Mouse (Mus musculus) hematopoietic multipotent progenitor cell, adult 10-12 weeks (in vitro differentiated cells): Measurements from ENCODE around the gene Gm20855. TPM values are rescaled to one million over a fixed set of nuclear protein-coding genes. Genes with fewer than 3 reads are reported as not detected.

Experiments used
- polyA plus RNA-seq: library from polyadenylated mRNA; stranded (reverse); fragments of >175 nt; gene quantifications from 2 replicates; pipeline ENCODE4 v1.2.3, GENCODE M21; 2012; ENCODE audit warnings: low replicate concordance

The Gm20855 gene
- polyA plus RNA-seq, result not detected in 2 replicates

GRCm38 (mm10) chrY:35131733-35132132, at the start of gene Gm20855:
Gene Gm20855, minus strand, starts transcription at chrY:35131833.

